Mouse (Mus musculus) granulocyte monocyte progenitor cell, adult 5-6 weeks (primary cell): ENCODE data around the gene Zbtb32. TPM values are rescaled to one million over a fixed set of nuclear protein-coding genes. Genes with fewer than 3 reads are reported as not detected.

Source experiments
- ATAC-seq: replicated peaks from 2 replicates; pipeline ENCODE4 v1.8.0; 2016; ENCODE audit warnings: mild to moderate bottlenecking, moderate TSS enrichment, inconsistent platforms; ENCODE audit not compliant: poor library complexity, severe bottlenecking
- total RNA-seq, 2 experiments: library from RNA; stranded (forward) in 1 of 2; stranded (reverse) in 1 of 2; fragments of 200-712, 200-1000 nt in 1 of 2; fragments of >200 nt in 1 of 2; fragmentation: Nextera tagmentation in 1 of 2; gene quantifications; 2 replicates each; pipeline ENCODE4 v1.2.3; 2014 to 2017

The Zbtb32 gene
- total RNA-seq, 2 experiments from 2014 or later, result not detected

DNA sequence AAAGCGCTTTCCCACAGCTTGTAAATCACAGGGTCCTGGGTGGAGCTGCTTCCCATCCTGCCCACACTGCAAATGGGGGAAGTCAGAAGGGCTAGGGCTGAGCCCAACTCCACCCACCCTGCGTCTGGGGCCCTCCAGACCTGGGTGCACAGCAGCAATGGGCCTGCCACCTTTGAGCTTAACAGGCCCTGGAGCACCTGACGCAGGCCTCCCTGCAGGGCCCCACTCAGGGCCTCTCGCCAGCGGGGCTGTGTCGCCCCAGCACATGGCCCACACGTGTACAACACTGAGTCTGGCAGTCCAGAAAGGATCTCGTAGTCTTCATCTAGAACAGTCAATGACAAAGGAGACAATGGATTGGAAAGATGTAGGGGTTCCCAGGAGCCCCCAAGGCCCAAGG is 18.8 kb downstream of the Zbtb32 start:
- ATAC-seq, result no peak

DNA sequence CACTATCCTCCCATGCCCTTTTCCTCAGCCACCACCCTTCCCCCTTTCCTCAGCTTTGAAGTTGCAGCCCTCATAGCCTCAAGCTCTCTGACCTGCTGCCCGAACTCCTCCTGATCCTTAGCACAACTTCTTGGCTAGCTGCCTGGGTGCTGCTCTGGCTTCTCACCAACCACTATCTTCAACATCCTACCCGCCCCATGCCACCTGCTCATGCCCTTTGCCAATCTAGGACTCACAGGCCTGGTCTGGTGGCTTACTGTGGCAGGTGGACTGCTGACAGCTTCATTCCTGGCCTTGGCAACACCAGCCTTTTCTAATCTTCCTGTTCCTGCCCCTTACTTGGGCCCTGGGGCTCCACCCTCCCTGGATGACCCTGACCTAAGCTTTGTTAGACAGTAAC is 25.7 kb downstream of the Zbtb32 start:
- no peak for ATAC-seq

DNA sequence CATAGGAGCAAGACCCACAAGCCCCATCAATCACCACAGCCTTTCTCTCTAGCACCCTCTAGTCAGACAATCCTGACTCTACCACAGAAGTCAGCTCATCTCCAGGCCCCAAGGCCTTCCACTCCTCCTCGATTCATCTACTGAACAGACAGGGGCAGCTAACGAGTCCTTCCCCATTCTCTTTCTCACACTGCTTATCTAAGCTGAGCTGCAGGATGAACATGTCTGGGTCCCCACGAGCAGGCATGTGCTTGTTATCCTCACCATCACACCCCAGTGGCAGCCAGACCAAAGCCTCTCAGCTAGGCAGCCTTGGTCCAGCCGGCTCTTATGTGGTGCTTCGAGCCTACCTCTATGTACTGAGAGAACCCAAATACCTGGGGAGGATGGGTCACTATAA is 26.3 kb downstream of the Zbtb32 start:
- ATAC-seq, result no peak

DNA sequence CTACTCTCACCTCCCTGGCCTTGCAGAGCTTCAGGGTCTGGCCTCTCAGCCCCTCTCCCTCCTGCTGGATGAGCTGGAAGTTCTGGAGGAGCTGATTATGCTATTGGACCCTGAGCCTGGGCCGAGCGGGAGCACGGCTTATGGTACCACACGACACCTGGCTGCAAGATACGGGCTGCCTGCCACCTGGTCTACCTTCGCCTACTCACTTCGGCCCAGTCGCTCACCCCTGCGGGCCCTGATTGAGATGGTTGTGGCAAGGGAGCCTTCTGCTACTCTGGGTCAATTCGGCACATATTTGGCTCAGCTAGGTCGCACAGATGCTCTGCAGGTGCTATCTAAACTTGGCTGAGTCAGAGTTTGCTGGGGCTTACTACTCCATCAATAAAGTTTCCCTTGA is 31.2 kb downstream of the Zbtb32 start:
- no peak for ATAC-seq

DNA sequence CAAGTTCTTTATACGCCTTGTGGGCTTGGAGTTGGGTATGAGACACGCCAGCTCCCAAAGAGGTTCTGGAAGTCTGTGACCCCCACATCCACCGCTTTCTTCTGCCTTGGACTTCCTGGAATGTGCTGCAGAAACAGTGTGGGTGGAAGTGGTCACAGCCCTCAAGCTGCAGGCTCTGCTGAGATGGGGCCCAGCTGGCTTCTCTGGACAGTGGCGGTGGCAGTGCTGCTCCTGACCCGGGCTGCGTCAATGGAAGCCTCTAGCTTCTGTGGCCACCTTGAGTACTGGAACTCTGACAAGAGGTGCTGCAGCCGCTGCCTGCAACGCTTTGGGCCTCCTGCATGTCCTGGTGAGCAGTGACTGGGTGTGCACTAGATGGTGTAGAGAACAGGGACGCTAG is 32.7 kb downstream of the Zbtb32 start:
- ATAC-seq, result no peak

DNA sequence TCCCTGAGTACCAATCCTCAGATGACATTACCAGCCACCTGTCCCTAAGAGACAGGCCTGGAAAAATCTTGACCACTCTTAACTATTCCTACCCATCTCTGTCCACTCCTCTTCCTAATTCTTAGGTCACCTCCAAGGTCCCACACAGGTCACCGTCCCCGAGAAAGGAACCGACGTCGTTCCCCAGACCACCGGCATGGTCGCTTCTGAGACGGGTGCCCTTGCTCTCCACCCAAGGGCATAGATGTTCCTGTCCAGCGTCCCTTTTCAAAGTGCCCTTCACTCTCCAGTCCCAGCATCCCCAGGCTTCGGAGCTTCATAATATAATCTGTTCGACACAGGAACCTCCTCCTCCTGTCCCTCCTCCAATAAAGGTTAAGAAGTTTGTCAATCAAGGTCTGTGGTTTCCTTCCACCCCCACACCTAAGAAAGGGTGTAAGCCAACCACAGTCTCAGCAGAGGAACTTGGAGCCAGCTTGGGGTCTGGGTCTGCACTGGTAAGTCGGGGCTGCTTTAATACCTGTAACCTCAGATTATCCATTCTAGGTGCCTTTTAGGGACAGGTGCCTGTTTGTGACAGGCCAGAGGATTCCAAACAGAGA is 33.6 kb downstream of the Zbtb32 start, which contains the start of gene Igflr1:
Gene Igflr1 (plus strand): TSS at position 458 of the 602 bp plus-strand sequence.
- no peak for ATAC-seq

DNA sequence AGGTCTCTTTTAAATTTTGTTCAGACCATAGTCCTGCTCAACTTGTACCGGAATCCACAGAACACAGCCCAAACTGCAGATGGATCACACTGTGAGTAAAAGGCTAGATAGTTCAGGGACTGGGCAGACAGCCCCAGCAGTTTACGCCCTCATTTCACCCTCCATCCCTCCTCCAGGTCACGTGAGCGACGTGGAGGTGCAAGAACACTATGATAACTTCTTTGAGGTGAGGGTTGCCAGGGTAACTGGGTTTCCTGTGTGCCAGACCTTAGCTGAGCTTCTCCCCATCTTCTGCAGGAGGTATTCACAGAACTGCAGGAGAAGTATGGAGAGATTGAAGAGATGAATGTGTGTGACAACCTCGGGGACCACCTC is 34.8 kb downstream of the Zbtb32 start:
- no peak for ATAC-seq

DNA sequence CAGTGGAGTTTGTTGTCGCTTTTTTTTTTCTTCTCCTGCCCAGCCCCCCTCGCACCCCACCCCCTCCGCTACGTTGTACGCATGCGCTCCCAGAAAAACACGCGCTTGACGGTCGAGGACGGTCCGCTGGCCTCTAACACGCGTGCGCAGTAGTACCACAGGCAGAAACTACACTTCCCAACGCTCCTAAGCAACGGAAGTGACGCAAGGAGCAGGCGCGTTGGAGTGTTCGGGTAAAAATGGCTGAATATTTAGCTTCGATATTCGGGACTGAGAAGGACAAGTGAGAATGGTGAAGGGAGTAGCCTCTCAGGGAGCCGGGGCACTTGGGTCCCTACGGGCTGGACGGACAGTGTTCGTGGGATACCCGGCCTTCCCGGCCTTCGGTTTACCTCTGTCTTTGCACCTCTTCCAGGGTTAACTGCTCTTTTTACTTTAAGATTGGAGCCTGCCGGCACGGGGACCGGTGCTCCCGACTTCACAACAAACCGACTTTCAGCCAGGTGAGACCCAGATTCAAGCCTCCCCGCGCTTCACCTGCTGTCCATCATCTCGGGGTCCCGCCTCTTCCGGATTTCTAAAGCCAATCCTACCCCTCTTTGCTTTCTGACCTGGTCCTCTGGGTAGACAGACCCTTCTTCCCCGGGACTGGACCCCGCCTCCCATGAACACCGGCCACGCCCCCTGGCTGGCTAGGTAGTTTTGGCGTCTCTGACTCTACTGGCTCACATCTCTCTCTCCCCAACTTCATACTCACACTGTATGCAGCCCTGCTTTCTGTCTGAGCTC is 35.4 kb downstream of the Zbtb32 start, which contains the start of the genes U2af1l4, Gm49396 and Psenen:
Gene U2af1l4 (plus strand): TSS at position 185 of the 789 bp plus-strand sequence.
Gene Gm49396 (plus strand): TSS at position 228 of the 789 bp plus-strand sequence.
Gene Psenen (minus strand): TSS at position 511 of the 789 bp plus-strand sequence.
- ATAC-seq, result peak; percentile 58

DNA sequence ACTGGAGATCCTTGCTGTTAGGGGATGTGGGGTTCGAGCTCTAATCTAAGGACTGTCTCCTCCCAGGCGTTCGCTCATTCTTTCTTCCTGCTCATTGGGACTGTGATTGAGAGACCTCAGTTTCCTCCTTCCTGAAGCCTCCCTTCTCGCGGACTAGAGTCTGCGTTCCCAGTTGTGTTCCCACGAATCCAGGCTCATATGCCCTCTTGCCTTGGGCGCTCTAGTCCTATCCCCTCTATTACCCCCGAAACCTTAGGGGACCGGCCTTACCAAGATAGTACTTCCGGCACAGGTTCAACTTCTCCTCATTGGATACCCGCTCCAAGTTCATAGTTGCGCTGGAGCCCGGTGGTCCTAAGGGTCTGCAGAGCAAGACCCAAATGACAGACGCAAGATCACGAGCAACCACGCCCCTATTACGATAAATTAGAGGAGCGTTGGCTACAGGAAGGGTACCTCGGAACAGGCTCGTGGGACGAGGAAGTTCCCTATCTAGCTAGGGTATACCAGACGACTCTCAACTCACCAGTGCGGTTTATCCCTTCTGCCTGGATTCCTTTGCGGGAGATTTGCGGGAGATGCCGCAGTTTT is 36.1 kb downstream of the Zbtb32 start:
- peak; percentile 10; the same call in 1 of the 2 replicates for ATAC-seq

DNA sequence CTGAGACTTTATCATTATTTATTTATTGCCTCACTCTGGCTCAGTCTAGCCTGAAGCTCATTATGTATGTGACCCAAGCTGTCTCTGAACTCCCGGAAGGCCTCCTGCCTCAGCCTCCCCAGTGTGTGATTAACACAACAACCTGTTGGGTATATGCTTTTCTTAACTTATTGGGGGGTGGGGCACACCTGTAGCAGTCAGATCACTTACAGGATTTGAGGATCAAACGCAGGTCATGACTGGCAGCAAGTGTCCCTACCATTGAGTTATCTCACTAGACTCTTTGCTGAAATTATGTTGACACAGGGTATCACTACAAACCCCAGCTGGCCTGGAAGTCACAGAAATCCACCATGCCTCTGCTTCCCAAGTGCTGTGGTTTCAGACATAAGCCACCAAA is 38.4 kb downstream of the Zbtb32 start:
- ATAC-seq, result no peak

DNA sequence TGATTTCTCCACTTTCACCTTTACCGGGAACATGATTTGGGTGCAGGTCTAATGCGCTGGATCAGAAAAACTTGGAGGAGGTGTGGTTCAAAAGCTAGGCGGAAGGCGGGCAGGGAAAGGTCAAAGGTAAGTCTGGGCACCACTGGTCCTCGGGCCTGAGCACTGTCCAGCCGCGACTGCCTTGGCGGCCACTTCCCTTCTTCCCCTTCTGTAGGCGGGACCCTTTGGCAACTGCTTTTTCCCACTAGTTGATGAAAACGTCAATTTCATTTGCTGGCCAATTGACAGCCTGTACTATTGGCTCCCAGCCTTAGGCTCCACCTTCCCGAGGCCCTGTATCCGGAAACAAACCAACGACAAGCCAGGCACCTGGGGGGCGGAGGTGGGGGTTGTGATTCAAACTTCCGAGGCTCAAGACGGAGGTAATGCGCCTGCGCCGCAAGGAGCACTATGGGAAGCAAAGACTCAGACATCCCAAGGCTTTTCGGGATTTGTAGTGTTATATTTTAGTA is 39.2 kb downstream of the Zbtb32 start, which contains the start of gene Lin37:
Gene Lin37 (minus strand): TSS at position 396 of the 512 bp plus-strand sequence.
- peak; percentile 75 for ATAC-seq

DNA sequence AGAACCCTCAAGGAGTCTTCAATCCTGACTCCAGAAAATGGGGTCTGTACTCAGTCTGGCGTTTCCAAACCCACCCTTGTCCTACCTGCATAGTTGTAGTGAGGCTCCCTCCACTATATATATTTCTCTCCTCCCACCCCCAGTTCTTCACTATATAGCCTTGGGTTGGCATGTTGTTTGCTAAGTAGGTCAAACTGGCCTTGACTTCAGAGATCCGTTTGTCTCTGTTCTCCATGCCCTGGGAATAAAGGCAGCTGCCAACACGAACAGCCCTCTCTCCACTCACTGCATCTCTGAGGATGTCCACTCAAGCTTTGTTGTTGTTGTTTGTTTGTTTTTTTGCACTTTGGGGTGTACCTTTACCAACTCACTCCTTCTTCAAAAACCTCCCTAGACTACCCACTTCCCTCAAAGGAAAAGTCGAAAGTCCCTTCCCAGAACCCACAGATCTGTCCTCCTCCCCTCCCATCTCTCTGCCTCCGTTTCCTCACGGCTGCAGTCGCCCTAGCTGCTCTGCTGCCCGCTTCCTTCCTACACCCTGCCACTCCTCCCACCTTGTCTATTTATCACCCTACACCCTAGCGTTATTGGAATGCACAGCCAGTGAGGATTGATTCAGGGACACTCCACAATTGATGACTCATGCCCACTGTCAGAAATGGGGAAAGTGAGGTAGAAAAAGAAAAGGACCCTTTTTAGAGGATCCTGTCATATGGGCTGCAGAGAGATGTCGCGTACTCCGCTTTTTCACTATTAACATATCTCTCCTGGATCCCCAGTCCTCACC is 39.9 kb downstream of the Zbtb32 start:
- ATAC-seq, result 0 out of 2 replicates have a peak, but pooled peaks have one; percentile 9

DNA sequence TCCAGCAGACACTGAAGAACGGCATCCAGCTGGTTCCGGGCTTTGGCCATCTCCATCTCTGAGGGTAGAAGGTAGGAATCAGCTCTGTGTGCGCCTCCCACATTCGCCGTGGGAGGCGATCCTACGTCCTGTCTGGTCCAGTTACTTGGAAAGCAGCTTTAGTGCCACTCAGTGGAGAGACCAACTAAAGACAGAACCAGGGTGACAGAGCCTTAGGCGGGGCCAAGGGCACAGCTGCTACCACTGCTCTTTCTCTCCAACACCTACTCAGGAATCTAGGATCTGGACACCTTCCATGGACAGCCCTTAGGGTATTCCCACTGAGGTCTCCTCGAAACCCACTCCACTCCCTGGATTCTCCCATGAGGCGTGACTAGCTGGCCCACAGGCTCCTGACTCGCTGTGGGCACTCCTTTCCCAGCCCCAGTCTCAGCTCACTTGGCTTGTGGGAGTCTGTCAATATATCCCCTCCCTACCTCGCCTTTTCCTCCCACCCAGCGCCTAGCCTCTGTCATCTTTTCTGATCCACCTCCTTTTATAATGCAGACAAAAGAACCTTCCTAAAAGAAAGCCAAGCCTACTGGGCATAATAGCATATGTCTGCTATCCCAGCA is 40.7 kb downstream of the Zbtb32 start:
- no peak for ATAC-seq

DNA sequence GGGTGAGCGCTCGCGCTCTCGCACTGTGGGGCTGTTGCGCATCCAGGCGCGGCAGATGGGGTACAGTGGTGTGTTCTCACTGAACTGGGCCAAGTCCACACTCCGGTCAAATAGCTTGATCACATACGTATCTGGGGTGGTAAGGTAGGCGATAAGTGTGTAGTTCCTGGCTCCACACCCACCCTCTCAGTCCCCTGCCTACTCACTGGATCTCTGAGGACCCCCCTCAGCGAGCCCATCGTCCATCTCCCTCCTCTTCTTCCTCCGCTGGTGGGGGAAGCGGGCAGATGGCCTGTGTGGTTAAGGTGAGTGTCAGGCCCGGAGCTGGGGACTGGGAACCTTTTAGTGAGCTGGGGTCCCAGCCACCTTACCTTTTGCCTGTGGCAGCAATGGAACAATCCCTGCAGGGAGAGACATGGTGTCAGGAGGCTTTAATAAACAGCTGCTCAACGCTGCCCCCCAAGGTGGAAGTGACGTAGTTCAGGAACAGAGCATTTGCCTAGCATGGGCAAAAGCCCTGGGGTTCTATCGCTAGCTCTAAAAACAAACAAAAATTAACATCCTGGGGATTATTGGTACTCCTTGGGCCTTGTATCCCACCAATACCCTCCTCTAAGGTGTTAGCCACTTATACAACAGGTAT is 41.7 kb downstream of the Zbtb32 start:
- ATAC-seq, result no peak

DNA sequence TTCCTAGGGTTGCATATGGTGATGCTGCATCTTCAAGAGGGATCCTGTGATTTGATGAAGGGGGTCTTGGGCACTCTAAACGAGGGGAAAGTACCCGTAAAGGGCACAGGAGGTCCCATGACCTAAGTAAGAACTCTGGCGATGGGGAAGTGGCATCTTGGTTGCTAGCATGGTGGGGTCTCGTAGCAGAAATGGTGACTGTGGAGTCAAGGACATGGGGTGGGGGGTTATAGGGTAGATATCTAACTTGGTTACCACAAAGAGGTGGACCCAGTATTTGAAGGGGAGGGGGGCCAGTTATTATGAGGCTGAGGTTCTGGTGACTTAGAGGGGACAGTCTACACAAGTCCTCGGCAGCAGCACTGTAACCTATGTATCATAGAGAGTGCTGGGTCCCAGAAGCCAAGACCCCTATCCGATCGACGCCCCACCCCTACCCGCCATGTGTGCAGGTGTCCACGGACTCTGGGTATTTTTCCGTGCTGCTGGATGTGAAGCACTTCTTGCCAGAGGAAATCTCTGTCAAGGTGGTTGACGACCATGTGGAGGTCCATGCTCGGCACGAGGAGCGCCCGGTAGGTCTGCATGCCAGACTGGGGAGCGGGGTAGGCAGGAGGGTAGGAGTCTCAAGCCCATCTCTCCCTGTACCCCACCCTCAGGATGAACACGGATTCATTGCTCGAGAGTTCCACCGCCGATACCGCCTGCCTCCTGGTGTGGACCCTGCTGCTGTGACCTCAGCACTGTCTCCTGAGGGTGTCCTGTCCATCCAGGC is 44.7 kb downstream of the Zbtb32 start:
- ATAC-seq, result no peak

DNA sequence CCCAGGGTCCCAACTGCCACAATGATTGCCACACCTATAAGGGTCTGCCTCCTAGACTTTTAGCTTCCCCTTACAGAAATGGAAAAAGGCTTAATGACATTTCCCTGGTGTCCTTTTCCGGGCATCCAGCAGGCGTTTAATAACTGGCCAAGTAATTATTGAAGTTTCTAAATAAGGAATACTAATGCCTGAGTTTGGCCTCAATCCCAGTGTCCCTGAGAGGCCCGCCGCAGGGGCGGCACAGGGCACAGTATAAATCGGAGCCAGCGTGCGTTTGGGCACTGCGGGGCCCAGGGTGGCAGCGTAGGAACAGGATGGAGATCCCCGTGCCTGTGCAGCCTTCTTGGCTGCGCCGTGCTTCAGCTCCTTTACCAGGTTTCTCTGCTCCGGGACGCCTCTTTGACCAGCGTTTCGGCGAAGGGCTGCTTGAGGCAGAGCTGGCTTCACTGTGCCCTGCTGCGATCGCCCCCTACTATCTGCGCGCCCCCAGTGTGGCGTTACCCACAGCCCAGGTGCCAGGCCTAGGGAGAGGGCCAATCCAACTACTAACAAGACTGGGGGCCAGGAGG is 45.6 kb downstream of the Zbtb32 start:
- ATAC-seq, result 0 out of 2 replicates have a peak, but pooled peaks have one; percentile 12

DNA sequence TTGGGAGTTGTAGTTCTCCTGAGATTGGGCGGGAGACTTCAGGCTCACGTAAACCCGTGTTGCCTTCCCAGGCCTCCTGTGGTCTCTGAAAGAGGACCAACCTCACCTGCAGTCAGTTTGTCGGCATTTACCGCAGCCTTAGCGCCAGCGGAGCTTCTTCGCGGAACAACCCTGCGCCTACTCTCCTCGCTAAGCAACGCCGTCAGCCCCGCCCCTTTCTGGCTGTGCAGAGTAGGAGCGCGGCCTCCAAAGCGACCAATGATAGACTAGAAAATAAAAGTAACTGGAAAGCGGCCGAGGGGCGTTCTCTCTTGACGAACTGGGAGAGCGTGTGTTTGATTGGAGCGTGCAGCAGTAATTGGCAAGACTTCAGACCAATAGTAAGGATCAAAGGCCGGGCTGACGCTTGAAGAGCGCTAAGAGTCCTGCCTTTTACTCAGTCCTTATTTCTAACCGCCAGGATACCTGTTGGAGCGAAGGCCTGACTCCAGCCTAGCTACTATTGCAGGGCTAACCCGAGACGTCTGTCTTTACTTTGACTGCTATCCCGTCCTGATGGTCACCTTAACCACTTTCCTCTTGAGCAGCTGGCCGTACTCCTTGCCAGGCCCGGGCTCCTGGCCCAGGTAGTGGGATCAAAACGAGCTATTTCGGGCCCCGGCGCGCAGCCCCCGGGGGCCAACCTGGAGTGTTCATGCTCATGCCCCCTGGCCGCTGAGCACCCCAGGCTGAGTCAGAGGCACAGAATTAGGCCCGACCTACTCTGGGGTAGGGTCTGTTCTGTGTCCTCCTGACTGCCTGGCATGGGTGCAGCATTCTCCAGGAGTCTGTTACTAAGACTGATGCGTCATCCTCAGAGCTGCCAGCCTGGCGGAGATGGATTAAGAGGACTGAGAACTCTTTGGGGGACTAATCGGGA is 46.3 kb downstream of the Zbtb32 start, which contains the start of the genes Hspb6 and Proser3:
Gene Hspb6 (plus strand): TSS at position 77 of the 919 bp plus-strand sequence.
Gene Proser3 (minus strand): TSS at position 198 of the 919 bp plus-strand sequence.
- peak; percentile 86 for ATAC-seq
